Mouse (Mus musculus) brown adipose tissue, adult 24 weeks (tissue): ENCODE results near the gene Maff. TPM values are rescaled to one million over a fixed set of nuclear protein-coding genes. Genes with fewer than 3 reads are reported as not detected.

Source experiments
- H3K27ac ChIP-seq: fragments of 200-500 bp; replicated peaks from 2 replicates; pipeline ENCODE4 v1.5.1; 2012; ENCODE audit warnings: low read depth, mild to moderate bottlenecking, low read length
- H3K4me1 ChIP-seq: fragments of 200-500 bp; 2 replicates; pipeline ENCODE4 v1.6.1; 2012; ENCODE audit warnings: low read length, mixed read lengths; ENCODE audit not compliant: control insufficient read depth, insufficient read depth, insufficient read length
- H3K4me3 ChIP-seq: fragments of 200-500 bp; 2 replicates; pipeline ENCODE4 v1.5.1; 2012; ENCODE audit warnings: low read depth, mild to moderate bottlenecking, low read length, moderate library complexity; ENCODE audit not compliant: insufficient read depth
- polyA plus RNA-seq: library from polyadenylated mRNA; stranded (reverse); fragments of >200 nt; gene quantifications from 2 replicates; pipeline ENCODE4 v1.2.4, GENCODE M21; 2012; ENCODE audit not compliant: missing spikeins, insufficient read depth, insufficient read length

Gene Maff
- polyA plus RNA-seq, 1 experiment = 11.4 TPM

DNA sequence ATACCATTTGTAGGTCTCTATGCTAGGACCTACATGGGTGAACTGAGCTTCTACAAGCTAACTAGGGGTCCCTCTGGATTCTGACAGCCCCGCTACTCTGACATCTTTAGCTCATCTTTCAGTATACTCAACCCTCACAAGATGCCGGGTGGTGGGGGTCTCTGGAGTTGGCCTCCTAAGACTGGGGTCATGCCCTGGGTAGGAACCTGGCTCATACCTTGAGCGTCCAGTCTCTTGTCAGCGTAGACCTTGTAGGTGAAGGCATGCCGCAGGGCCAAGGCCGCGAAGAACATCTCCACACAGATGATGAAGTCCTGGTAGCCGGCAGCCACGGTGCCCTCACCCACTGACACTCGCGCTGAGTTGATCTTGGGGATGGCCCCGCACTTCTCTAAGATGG is 18.6 kb downstream of the Maff start:
- Histone ChIP-seq H3K27ac (no peak overlapping the region), H3K4me3 (no peak overlapping the region), H3K4me1 (peaks cover 13% of the 10 kb centered on the region)

DNA sequence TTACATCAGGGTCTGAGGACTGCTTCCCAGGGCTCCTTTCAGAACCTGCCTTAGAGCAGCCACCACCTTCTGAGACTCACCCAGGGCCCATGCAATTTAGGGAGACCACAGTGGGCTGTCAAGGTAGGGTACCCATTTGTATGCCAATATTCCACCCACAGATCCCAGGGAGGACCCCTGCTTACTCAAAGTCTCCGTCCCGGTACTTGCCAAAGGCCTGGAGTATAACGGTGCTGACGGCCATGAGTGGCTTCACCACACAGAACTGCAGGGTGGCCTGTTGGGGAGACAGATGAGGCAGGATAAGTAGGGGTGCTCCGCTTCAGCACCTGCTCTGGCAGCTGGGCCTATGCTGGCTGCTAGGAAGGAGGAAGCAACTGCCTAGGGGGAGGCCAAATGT is 20.0 kb downstream of the Maff start:
- Histone ChIP-seq H3K27ac (no peak overlapping the region), H3K4me1 (peaks cover 16% of the 10 kb centered on the region), H3K4me3 (no peak overlapping the region)

DNA sequence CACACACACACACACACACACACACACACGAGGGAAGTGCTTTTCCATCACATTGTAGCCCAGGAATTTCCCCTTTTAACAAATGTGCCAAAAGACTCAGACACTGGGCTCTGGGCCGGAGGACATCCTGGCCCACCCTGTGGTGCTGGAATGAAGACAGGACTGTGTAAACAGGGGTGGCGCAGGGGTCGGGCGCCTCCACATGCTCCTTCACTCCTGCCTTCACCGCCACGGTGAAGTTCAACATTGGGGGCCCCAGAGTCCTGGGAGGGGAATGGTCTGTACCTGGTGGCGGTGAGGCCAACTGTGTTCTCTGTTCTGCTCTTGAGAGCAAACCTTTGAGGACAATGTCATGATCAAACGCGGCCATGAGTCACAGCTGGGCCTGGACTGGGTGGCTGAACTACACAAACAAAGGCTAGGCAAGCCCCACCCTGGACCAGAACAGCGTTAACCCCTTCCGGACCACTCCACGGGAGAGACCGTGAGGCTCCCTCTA is 21.9 kb downstream of the Maff start:
- 0 out of 2 replicates have a peak overlapping the region, but pooled peaks have one; percentile 20 for H3K4me3 ChIP-seq
- peaks cover 15% of the 10 kb centered on the region for H3K4me1 ChIP-seq
- peak overlapping the region; percentile 98 for H3K27ac ChIP-seq

DNA sequence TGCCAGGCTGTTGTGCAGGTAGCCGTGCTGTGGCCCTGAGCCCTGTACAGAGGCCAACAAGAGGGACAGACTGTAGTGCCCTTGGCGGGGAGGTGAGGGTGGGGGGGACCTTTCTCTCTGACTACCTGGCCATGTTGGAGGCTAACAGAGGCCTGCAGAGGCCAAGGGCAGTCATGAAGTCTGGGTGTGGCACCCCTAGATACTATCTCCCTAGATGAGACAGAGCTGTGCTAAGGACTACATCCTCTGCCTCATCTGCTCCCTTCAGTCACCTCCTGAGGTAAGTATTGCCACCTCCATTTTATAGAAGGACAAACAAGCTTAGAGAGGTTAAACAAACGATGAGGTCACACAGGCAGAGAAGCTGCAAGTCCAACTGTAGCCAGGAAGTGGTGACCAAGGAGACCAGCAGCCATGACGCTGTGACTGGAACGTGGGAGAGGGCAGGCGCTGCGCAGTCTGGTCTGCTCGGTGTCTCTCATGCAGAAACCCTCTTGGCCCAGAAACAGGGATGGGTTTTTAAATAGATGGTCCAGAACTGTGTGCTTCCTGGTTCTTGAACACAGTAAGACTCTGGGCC is 22.5 kb downstream of the Maff start:
- no peak overlapping the region for H3K4me3 ChIP-seq
- H3K4me1 ChIP-seq = peaks cover 15% of the 10 kb centered on the region
- H3K27ac ChIP-seq = peak overlapping the region; percentile 98

DNA sequence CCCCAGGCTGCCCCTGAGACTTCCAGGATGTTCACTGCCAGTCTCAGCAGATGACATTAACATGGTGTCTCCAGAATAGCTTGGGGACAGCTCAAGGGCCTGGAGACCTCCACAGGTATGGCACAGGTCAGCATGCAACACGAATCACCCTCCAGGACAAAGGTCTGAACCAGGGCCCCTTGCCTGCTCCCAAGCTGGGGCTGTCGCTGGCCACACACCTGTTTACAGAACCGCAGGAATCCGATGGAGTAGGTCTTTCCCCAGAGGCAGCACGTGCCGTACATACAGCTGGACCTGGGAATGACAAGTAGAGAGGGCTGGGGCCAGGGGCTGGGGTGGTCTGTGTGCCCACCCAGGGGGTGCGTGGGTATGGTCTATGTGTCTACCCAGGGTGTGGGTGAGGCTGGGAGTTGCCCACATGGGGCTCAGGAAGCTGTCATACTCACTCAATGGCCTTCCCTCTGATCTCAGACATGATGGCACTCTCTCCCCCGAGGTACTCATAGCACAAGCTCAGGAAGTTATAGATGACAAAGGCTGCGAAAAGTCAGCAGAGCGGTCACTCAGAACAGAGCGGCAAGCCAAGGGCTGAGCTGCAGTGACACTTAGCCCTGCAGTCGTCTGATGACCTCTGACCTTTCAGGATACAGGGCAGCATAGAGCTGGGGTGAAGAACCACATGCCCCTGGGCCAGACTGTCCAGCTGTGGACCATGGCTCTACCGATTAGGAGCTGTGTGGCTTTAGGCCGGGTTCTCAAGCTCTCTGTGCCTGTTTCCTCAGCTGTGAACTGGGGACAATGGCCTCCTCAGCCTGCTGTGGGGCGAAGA is 23.2 kb downstream of the Maff start:
- Histone ChIP-seq H3K4me3 (no peak overlapping the region), H3K27ac (peak overlapping the region; percentile 98), H3K4me1 (peaks cover 15% of the 10 kb centered on the region)

DNA sequence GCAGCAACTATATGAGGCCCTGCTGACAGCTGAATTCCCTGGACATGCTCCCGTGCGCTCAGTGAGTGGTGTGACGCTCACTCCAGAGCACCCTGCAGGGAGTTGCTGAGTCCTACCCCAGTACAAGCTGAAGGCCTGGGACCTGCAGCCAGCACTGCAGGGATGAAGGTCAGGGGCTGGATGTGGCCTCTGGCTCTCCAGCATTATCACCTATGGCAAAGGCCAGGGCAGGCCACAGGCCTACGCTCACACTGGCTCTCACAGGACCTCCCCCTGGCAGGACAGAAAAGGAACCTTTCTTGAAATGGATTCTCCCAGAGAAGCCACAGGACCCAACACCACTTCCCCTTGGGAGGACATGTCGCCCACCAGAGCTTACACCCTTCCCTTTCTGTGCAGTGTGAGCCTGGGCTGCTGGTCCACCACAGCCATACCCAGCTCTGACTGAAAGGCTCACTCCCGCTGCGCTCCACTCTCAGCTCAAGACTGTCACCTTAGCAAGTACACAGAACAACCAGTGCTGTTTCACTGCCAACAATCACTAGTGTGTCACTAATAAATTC is 23.9 kb downstream of the Maff start:
- peaks cover 15% of the 10 kb centered on the region for H3K4me1 ChIP-seq
- H3K27ac ChIP-seq = peak overlapping the region; percentile 98
- no peak overlapping the region for H3K4me3 ChIP-seq

DNA sequence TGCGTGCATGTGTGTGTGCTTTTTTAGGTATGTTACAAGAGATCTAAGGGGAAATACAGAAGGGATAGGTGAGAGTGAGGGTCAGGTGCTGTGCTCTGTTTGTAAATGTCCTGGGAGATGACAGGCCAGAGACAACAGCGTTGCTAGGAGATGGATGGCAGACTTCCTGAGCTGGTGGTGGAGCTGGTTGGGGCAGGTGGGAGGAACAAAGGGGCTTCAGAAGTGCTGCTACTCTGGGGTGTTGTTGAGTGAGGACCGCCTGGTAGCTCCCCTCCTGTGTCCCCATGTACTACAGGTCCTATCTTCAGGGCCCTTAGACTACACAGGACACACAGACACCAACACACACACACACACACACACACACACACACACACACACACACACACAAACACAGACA is 28.3 kb downstream of the Maff start:
- peaks cover 31% of the 10 kb centered on the region for H3K4me1 ChIP-seq
- no peak overlapping the region for H3K27ac ChIP-seq
- H3K4me3 ChIP-seq = no peak overlapping the region

DNA sequence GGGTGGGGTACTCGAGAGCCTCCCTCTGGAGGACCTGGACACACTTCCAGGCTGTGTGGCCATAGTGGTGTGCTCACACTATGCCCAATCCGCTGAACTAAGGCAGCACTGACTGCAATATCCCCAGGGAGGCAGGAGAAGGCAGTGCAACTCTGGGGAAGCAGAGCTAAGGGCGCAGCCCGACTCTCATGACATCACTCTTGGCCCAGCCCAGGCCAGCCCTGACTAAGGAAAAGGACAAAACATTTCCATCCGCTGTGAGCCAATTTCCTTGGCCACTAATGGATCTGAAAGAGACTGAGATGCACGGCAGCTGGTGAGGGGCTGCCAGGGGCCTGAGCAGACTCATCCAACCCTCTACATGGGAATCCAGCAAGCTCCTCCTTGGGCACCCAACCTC is 31.3 kb downstream of the Maff start:
- peaks cover 45% of the 10 kb centered on the region for H3K4me1 ChIP-seq
- no peak overlapping the region for H3K4me3 ChIP-seq
- peak overlapping the region; percentile 90 for H3K27ac ChIP-seq

DNA sequence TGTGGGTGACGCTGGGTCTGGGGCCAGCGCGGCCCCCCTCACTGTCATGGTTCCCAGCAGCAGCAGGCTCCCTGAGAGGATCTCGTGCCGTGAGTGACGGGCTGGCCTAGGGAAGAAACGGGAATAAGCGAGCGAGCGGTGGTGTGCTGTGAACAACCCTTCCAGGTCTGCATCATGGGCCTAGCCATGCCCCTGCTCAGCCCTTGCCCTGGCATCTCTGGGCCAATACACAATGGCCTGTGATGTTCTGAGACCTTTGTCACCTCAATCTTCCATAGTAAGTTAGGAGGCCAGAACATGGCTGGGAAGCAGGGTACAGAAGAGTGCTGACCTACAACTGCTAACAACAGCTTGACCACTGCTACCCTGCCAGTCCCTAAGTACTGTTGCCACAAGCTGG is 32.2 kb downstream of the Maff start:
- H3K4me3 ChIP-seq = no peak overlapping the region
- H3K4me1 ChIP-seq = peaks cover 49% of the 10 kb centered on the region
- H3K27ac ChIP-seq = peak overlapping the region; percentile 90

DNA sequence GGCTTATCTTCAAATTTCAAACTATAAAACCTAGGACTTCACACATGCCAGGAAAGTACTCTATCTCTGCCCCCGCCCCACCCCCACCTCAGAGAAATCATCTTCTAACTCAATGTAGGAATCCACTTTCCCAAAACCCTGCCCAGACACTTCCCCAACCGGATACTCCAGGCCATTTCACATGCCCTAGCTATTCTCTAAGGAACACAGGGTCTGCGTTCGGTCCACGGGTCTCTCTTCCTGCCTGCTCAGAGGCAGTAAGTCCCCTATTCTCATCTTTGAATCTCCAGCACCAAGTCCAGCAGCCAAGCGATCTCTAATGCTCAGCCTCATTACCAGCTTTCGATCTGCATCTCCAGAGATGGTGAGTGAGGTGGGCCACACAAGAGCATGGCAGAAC is 33.2 kb downstream of the Maff start:
- Histone ChIP-seq H3K4me1 (peaks cover 53% of the 10 kb centered on the region), H3K4me3 (0 out of 2 replicates have a peak overlapping the region, but pooled peaks have one; percentile 20), H3K27ac (peak overlapping the region; percentile 83)

DNA sequence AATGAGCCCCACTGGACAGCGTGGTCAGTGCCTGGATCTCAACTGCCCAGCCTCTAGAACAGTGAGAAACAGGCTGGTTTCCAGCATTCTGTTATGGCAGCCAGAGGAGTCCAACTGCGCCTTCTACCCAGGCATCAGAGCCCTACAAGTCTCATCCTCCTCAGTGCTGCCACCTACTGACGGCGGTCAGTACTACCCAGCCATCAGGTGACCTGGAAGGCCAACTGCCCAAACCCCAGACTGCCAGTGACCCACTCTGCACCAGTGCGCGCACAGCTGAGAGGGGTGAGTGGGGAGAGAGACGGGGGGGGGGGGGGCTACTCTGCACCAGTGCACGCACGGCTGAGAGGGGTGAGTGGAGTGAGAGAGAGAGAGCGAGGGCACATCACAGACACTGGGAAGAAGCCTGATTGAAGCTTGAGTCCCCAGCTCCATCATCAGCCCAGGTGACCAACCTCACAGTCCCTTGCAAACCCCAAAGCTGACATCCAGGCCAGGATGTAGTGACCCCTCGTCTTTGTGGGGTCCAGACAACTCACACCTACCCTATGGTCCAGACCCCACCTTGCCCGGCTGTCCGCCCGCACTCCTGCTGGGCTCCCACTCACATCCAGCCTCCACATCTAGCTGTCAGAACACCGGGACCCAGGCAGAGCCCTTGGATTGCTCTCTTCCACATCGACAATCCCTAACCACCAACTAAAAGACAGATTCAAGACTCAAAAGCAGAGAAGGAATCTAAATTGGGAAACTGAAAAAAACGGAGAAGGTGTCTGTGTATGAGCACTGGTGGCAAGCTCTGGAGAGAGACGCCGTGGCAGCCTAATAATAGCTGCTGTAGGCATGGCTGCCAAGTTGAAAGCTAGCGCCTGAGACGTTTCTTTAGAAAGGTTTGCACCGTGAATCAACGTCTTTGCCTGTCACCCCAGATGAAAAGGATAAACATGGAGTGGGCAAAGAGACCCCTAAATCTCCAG is 34.3 kb downstream of the Maff start:
- Histone ChIP-seq H3K4me3 (peak overlapping the region; percentile 20), H3K4me1 (peaks cover 53% of the 10 kb centered on the region), H3K27ac (peak overlapping the region; percentile 83)

DNA sequence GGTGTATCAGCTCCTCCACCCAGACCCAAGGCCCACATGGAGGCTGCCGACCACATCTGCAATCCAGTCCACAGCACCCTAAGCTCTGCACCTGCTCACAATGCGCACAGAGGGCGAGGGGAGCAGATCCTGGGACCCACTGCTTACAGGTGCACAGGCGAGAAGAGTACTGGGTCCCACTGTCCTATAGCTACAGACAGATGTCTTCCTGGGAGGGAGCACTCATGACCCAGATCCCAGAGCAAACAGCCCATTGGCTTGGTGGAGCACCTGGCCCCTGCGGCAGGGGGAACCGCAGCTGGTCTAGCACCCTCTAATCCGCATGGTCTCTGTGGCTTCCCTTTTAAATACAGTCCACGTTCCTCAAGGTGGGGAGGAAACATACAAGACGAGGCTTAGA is 35.2 kb downstream of the Maff start:
- Histone ChIP-seq H3K4me1 (peaks cover 53% of the 10 kb centered on the region), H3K27ac (peak overlapping the region; percentile 46), H3K4me3 (no peak overlapping the region)

DNA sequence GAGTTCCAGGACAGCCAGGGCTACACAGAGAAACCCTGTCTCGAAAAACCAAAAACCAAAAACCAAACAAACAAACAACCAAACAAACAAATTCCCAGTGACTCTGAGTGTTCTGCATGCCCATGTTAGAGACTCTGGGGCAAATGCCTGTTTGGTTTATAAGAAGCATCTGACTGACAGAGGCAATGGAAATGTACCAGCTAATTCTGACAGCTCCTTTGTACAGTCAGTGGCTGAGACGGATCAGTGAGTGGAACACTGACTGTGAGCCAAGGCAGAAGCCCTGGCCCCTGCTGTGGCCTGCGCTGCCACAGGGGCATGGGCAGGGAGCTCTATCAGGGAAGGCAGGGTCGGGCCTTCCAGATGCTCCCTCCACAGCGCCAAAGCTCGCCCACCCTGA is 40.7 kb downstream of the Maff start:
- Histone ChIP-seq H3K27ac (peak overlapping the region; percentile 55), H3K4me1 (peaks cover 56% of the 10 kb centered on the region), H3K4me3 (no peak overlapping the region)

DNA sequence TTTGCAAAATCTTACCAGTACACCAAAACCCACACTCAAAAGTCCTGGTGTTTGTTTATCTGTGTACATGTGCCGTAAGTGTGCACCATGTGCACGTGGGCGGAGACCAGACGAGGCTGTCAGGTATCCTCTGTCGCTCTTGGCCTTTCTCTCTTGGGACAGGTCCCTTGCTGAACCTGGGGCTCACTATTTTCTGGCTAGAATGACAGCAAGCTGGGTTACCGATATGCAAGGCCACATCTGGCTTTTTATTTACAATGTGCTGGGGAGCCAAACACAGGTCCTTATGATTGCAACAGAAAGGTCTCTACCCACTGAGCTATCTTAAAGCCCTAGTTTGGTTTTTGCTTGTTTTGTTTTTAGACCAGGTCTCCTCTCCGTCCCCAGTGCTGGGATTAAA is 41.2 kb downstream of the Maff start:
- peaks cover 57% of the 10 kb centered on the region for H3K4me1 ChIP-seq
- no peak overlapping the region for H3K4me3 ChIP-seq
- H3K27ac ChIP-seq = peak overlapping the region; percentile 55

DNA sequence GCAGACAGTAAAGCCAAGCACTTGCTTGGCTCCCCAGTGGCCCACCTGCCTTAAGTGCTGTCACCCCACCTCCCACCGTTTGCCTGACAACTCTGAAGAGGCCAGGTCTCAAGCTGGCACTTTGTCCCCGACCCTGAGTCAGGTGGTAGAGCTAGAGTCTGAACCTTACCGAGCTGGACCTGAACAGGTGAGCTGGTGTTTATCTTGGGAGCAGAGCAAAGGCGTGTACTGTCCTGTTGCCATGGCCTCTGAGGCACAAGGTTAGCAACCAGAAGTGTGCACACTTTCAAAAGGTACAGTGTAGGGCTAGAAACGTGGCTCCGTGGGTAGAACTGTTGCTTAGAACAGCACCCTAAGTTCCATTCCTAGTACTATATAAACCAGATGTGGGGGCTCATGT is 41.8 kb downstream of the Maff start:
- H3K4me3 ChIP-seq = no peak overlapping the region
- H3K4me1 ChIP-seq = peaks cover 61% of the 10 kb centered on the region
- H3K27ac ChIP-seq = peak overlapping the region; percentile 19
